Mouse (Mus musculus) gastrocnemius, adult 18-20 months (tissue): ENCODE results near the gene Ano4. TPM values are rescaled to one million over a fixed set of nuclear protein-coding genes. Genes with fewer than 3 reads are reported as not detected.
A peak's percentile ranks its signal among the peaks of the same experiment; 100 is the strongest.

Source experiments
- DNase-seq: peaks from one replicate; pipeline ENCODE4 v3.0.0; 2021; ENCODE audit warnings: low spot score
- long read RNA-seq, 2 experiments: library from polyadenylated mRNA; stranded (forward); transcript quantifications; one replicate each; pipeline ENCODE4 v2.0.0; 2021
- total RNA-seq, 2 experiments: library from RNA; stranded (reverse); gene quantifications; 2 replicates each; pipeline ENCODE4 v1.2.3; 2021

Gene Ano4
- under 1 TPM; 0.48 to 0.69 TPM for total RNA-seq
- long read RNA-seq, experiment 1 = 0 reads
- long read RNA-seq, experiment 2, partial matches to known transcripts = 0 of 1 reads
- long read RNA-seq, experiment 2, other reads (novel, unspliced or antisense) = 1 of 1 reads

DNA sequence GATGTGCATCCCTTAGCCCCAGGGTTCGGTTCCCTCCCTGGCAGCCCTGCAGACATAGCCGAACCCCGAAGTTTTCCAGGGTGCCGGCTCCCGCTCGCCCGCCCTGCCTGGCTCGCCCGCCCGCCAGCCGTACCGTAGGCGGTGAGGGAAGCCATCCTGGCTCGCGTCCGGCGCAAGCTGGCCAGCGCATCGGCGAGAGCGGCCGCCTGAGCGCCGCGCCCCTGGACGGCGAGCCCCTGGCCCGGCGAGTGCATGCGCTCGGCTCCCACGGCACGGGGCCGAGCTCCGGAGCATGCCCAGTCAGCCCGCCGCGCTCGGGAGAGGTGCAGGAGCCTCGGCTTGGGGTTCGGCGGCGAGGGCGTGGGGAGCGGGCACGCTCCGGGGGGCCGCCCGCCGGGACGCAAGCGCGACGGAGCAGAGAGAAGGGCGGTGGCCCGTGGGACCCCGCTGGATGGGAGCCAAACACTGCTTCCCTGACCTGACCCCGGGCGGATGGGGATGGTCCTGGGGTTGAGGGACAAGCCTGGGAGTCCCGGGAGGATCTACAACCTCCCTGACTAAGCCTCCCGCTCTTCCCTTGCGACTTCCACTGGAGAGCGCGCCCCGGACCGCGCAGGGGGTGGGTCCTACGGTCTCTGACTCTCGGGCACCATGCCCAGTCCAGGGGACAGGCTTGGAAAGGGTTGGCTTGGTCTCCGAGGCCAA, at the start of gene Ano4:
Ano4 (minus strand) TSS at position 272 of the 705 bp plus-strand sequence.
- DNase-seq = peak; percentile 7

DNA sequence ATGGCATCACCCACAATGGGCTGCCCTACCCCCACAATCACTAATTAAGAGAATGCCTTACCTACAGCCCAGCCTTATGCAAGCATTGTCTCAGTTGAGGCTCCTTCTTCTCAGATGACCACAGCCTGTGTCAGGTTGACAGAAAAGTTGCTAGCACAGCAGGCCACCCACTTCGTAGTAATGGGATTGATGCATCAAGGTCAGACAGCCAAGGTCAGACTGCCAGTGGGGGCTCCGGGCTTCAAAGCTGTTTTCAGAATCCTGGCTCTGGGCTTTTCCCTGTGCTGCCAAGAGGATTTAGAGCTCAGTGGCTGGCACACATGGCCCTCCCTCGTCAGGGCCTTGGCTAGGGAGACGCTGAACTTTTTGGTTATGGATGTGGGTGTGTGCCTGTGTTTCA, 48.1 kb upstream of the Ano4 start:
- no peak for DNase-seq

DNA sequence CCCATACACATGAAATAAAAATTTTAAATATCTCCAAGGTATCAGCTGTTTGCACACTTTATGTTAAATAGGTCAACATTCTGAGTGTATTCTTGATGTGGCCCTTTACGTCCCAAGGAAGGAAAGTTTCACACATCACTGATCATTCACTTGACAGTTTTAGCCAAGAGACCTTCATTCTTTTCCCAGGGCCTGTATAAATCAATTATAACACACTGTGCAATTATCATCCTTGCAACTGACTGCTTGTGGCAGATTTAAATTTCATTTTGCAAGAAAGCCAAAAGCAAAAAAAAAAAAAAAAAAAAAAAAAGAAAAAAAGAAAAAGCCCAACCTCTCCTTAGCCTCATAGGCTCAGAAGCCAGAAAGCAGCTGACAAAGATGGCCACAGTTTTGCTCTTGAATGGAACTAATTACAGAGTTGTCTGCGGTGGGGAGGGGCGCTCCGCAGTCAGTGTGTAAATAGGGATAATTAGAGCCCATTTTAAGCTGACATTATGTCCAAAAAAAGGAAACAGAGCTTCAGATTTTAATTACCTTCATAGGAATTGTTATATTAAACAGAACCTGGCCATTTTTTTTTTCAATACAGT, 47.1 kb upstream of the Ano4 start:
- DNase-seq = no peak

DNA sequence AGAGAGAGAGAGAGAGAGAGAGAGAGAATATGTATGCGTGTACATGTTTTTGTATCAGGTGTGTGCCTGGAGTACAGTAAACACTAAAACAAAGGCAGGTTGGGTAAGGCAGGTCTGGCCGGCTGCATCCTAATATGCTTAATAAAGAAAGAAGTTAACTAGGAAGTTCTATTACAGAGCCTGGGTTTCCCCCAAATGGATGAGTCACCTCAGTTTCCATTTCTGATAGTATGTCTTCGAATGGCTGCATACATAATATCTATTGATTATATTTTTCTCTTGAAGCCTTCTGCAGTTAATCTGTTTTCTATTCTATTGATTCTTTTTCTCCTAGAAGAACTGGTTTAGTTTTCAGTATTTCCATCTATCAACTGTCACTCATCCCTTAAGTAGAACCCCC, 41.9 kb upstream of the Ano4 start:
- no peak for DNase-seq

DNA sequence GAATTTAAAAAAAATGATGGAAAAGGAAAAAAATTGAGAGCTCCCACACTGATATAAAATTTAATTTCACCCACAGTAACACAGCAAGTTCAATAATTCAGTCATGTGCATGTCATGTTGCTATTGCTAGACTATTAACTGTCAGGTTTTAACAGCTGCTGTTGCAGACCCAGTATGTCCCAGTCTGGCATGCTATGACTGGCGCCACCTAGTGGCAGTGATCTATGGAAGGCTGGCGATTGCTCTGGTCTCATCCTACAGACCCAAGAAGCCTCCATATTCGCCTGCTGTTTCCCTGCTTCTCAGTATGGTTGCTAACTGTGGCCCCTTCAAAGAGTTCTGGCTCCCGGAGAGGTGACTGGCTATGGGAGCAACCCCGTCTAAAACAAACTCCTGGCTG, 38.9 kb upstream of the Ano4 start:
- DNase-seq = peak; percentile 52

DNA sequence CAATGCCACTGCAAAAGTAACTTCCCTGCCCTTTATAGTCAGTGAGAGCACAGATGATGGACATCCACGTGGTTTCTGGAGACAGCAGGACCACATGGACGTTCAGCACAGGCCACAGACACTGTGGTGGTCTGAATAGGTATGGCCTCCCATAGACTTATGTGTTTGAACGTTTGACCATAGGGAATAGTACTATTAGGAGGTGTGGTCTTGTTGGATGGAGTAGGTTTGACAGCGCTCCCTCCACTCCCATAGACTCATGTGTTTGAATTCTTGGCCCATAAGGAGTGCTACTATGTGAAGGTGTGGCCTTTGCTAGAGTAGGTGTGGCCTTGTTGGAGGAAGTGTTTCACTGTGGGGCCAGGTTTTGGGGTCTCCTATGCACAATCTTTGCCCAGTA, 33.2 kb upstream of the Ano4 start:
- no peak for DNase-seq

DNA sequence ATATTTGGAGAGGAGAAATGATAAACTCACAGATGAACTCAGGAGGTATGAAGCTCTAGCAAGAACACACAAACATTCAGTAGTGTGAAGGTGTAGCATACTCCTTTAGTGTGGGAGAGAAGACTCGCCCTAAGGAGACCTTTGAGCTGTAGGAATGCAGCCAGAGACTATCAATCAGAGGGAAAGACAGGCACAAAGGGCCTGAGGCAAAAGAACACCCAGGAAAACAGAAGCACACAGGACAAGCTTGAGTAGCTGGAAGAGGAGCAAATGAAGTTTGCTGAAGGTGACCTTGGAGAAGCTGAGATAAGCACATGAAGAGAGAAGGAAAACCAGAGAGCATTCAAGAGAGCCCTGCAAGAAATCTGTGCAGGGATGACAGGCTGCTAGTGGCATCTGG, 25.5 kb upstream of the Ano4 start:
- DNase-seq = no peak

DNA sequence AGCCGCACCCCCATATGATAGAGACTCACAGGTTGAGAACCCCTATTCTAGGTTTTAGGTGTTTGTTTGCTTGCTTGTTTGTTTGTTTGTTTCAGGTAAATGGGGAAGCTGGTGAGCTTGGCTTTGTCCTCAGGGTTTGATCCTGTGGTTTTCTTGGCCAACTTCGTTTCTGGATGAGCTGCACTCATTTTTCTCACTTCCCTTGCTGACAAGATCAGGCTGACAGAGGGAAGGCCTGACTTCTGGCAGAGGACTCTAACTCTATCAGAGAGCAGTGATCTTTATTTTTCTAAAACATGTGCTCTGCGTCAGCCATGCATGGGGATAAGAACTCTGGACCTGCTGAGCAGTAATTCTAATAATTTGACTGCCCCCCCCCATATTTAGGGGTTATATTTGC, 14.4 kb upstream of the Ano4 start:
- no peak for DNase-seq

DNA sequence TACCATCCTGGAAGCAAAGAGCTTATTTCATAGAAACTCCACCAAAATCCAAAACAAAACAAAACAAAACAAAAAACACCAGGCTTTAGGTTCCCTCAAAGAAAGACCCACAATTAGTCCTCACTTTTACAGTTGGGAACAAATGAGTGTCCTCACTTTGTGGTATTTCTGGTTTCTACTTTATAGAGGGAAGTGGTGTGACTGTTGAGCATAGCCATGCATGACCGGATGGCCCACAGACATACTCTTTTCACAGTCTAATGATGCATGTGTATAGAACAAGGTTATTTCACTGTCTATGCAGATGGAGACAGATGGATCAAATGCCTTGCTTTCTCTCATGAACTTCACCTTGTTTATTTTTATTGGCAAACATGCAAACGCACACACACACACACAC, 10.1 kb upstream of the Ano4 start:
- no peak for DNase-seq

DNA sequence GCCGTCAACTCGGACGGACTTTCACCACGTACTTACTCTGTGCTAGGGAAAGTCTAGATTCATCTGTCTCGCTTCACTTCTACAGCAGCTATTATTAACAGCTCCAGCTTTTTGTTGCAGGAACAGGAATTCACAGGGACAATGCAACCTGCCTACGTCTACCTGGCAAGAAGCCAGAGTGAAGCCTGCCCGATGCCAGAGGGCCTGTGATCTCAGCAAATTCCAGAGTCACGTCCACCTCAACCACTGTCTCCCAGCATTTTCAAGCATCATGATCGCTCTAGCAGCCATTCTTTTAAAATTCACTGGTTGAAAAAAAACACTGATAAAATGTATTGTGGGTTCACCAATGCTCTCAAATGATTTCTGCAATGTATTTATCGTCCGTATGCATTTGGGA, 6.9 kb upstream of the Ano4 start:
- DNase-seq = no peak

DNA sequence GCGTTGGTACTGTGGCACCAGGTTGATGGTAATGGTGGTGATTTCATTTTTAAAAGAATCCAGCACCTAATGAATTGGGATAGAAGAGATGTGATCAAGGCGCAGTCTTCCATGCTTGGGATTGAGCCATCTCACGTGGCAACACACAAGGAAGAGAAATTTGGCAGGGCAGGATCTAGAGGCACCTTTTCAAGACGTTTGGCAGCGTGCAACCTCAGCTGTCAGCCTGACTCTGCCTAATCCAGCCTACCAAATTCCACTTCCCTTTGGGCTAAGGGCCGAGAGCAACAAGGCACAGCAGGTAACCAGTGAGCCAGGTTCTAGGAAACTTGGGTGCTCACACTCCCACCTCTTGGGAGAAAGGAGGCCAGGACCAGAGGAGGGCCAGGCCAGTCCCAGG, 1.0 kb upstream of the Ano4 start:
- DNase-seq = no peak

DNA sequence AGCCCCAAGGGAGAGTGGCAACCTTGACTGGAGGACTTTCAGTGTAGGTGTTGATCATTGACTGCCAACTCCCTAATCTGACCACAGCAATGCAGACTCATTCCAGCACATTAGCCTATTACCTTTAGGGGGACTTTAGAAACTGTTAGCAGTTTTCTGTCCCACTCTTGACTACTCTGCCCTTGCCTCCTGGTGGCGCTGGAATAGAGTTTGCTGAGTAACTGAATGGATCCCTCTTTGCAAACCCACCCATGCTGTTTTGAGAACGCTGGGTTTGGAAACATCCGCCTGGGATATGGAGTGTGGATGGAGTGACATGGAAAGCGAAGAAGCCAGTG, 603 bp upstream of the Ano4 start:
- no peak for DNase-seq

DNA sequence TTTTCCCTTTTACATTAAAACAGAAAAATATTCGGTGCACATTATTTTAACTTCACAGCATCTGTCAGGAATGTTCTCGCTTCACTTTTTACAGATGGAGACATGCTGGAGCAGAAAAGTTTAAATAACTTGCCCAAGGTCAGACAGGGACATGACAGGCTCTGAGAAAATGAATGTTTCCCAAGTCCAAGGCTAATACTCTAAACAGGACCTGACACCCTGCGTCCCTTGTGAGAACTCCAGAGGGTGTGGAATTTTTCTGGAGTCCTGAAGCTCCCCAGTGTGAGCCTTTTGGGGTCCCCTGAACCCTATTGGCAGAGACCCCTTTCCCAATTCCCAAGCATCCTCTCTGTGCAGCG, 451 bp downstream of the Ano4 start:
- DNase-seq = no peak

DNA sequence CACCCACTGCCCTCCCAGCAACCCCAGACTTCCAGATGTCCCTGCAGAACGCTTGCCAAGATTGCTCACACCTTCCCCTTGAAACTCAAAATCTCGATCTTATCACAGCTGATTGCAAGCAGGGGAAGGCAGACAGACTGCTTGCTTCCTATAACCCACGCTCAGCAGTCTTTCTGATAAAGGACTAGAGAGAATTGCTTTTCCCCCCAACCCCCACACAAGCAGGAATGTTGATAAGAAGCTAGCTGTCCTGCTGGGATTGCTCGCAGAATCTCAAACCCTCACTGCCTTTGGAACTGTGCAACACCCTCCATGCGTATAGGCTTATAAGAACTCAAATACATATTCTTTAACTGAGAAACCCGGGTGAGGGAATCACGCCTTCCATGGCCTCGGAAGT, 846 bp downstream of the Ano4 start:
- DNase-seq = no peak

DNA sequence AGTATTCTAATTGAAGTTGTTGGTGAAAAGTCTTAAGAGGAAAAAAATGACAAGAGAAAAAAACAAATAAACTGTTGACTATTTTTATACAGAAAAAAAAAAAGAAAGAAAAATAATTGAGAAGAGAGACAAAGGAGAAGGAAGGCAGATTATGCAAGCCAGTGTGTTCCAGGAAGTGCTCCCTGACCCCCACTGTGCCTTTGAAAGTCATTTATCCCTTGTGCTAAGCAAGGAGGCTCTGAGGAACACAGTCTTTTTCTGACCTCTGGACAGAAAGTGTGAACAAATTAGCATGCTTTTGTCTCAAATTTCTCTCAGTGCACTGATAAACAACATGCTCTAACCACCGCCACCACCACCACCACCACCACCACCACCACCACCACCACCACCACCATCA, 14.3 kb downstream of the Ano4 start:
- DNase-seq = no peak

DNA sequence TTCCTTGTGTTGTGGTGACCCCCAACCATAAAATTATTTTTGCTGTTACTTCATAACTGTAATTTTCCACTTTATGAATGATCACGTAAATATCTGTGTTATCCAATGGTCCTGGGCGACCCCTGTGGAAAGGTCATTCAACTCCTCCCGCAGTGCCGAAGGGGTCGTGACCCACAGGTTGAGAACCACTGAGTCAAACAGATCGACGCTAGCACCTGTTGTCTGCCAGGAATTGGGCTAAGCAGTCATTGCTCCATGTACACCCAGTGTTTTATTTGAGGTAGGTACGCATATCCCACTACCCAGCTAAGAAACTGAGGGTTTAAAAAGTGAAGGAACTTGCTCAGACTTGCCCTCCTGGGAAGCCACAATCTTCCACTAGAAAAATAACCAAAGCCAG, 14.8 kb downstream of the Ano4 start:
- no peak for DNase-seq

DNA sequence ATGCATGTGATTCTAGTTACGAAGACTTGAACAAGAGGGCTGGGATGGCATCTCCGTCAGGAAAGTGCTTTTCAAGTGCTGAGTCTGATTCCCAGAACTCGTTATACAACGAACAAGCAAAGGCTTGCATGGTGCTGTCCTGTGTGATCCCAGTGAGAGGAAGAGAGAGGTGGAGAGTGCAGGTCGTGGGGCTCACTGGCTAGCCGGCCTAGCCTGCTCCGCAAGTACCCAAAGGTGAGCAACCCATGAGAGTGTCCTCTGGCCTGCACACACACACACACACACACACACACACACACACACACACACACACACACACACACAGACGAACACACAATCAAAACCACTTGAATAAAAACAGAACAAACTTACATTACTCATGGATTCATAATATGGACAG, 15.7 kb downstream of the Ano4 start:
- DNase-seq = no peak

DNA sequence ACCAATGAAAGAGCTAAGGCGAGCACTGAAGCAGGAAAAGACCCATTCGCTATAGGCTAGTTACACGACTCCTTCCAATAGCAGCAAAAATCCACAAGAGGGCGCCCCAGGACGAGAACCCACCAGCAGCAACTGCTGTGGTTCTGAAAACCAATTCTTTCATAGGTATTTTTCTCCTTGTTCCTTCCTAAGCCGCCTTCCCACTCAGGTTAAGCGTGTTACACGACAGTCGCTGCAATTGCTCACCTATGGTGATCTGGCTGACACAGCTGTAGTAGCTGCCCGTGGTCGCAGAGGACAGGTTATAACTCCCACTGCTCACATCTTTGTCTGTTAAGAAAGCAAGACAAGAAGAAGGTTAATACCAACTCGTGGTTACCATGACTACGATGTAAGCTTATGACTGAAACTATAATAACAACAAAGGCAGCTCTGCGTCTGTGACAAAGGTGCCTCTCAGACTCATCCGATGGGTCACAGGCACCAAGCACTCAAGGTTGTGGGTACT, 17.5 kb downstream of the Ano4 start:
- DNase-seq = peak; percentile 42

DNA sequence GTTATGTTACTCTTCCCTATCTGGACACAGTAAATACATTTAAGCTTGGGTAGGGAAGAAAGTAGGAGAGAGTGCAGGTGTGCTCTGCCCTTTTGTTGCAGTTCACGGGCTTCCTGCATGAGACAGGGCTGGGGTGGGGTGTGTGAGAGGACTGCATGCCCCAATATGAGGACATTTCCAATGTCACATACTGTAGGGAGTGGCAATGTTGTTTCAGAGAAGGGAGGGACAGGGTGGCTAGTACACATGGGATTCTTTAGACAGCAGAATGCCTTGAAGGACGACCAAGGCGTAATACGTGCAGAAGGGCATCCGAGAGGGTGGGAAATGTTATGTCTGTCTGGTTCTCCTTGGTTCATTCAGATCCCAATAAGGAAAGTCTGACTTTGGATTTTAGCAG, 18.2 kb downstream of the Ano4 start:
- no peak for DNase-seq

DNA sequence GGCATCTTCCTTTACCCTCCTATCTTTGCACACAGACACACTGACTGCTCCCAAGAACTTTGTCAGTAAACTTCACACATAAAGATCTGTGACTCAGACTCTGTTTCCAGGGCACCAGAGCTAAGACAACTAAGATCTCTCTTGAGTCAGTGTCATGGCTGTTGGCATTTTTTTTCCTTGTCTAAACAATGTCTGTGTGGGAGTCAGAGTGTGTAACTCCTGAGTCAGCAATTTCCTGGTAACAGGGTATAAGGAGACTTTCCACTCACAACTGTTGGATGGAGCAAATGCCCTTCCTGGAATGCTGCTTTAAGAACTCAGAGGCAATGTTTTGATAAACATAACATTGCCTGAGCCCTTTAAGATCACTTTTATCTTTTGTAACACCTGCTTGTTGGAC, 37.0 kb downstream of the Ano4 start:
- DNase-seq = no peak

DNA sequence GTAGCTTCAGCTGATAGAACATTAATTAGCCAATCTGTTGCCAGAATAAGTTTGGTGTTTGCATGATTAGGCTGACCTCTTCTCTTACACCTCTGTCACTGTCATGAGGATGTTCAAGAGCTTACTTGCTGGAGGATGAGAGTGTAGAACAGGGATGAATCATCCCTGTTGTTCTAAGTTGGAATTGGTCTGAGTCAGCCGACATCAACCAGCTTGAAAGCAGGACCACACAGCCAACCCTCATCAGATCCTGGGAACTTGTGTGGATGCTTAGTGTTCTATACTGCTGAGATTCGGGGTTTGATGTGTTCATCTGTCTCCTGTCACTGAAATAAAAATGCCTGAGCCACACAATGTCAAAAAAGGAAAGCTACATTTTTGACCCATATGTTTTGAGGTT, 44.2 kb downstream of the Ano4 start:
- DNase-seq = no peak

DNA sequence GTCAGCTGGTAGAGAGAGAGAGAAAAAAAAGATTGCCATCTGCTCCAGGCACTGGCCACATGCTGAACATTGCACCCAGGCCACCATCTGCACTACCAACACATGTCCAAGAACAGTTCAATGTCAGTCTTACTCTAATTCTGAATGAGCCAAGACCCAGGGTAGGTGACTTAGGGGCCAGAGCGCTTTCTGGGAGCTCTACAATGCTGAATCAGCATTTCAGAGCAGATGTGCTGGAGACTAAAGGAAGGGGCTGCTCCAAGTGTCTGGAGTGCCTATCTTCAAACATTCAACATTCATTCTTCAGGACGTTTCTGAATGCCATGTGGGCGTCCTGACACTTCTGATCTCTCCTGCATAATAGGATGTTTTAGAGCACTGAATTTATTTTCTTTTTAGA, 51.8 kb downstream of the Ano4 start:
- no peak for DNase-seq

DNA sequence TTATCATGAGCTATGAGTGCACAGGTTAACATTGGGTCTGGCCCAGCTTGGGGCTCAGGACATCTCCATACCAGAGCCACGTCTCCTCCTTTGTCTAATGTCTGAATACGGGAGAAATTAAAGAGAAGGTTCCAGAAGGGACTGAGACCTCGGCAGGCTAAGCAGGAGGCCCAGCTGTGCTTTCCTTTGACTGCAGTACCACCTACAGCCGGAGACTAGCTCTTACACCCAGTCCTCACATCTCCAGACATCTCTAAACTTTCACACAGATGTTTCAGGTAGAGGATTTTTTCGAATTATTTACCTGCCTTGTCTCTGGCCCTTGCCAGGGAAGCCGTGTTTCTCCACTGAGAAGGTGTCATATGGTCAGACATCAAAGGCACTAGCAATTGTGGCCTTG, 53.9 kb downstream of the Ano4 start:
- DNase-seq = no peak

DNA sequence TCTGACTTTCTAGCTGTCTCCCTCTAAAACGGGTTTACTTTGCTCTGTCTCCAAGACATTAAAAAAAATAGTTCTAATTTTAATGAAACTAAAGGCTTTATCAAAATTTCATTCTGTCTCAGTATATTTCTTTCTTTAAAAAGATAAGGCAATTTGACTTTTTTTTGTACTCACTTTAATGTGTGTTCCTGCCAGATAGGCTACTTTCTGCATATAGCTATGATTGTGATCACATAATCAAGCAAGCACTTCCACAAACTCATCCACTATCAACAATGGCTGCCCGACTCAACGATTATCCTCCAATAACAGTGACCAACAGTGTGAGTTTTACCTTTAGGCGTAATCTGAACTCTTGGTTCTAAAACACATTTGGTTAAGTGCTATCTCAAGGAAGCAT, 55.3 kb downstream of the Ano4 start:
- DNase-seq = no peak
